Mouse (Mus musculus): ENCODE measurements around the gene Tamm41.
A peak's percentile ranks its signal among the peaks of the same experiment; 100 is the strongest.

The Tamm41 gene

DNA sequence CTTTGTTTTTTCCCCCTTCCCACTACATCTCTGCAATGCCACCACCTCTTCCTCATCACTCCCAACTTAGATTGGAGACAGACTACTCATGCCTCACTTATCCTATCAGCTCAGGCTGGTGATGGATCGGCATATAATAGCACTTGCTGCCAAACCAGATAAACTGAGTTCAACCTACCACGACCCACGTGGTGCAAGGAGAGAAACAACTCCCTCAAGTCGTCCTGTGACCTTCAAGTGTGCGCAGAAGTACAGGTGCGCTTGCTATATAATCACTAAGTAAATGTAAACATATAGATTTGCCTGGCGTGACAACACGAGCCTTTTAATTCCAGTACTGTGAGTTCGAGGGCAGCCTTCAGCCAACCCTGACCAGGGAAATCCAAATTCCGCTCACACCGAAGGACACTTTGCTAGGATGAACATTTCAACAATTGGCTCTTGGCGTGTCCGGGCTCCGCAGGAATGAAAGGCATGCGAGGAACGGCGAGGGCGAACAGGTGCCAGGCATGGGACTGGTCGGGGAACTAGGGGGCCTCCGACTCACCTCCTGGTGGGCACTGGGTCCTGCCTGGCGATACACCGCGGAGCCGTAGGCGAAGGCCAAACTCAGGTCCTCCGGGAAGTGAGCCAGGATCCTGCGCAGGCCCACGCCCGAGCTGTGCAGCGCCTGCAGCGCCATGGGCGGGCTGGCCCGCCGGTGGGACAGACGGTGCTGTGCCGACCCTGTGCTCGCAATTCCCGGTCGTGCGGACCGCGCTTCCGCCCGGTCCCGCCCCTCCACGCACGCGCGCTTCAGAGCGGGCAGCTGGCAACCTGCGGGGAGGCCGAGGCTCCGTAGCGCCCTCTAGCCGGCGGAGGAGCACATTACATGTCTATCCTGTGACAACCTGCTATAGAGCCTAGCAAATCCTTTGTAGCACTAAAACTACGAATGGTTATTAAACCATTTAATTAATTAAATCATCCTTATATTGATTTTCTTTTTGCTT, at the start of gene Tamm41:
TSS of gene Tamm41 (minus strand) at position 774 of the 992 bp plus-strand sequence.
- DNase-seq = peak; percentile 88

DNA sequence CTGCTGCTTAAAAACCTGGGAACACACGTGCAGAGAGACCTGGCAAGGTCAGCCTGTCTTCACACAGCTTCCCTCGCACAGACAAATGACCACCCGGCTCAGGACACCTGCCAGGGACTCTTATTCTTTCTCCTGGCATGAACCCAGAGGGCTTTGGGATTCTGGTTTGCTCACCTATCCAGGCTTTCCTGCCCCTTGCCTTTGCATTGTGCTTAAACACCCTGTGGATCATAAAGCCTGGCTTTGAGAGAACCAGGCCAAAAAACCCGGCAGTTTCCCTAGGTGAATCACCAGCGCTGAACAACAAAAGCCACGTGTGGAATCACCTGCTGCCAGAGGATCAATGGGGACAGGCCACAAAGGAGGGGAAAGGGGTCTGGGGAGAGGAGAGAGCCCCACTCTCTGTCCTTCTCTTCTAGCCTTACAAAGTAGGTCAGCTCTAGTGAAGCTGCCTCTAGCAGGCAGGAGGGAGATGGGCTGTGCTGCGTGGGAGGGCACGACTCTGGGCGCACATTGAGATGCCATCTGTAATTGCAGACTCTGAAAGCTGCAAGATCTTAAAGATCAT, 47.7 kb upstream of the Tamm41 start:
- DNase-seq = peak; percentile 90

DNA sequence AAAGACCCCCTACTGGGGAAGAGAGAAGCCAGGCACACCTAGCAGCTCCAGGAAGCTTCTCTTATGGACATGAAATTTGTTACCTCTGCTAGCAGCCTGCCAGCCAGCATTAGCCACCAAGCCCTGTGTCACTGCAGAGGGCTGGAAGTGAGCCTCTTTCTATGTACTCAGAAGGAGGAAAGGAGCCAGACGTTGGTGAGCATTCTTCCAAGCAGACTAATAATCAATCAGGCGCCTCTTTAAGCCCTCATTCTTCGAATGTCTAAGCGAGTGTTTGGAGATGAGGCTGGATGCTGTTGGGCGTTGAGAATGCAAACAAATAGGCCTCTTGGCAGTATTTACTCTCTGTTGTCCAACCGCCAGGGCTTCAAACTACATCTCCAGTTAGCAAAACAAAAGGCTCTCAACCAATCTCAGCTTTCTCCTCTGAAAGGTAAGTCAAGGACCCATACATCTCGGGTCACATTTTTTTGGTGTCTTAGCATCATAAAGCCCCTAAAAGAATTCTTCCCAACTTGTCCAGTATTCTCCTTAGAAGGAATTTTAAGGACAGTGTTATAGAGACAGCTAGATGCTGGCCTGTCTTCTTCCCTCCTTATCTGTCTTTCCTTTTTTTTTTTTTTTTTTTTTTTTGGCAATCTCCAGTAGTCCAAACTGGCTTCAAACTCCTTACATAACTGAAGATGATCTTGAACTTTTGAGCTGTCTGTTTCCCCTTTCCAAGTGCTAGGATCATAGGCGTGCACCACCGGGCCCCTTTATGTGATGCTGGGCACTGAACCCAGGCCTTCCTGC, 39.3 kb upstream of the Tamm41 start:
- no peak for DNase-seq

DNA sequence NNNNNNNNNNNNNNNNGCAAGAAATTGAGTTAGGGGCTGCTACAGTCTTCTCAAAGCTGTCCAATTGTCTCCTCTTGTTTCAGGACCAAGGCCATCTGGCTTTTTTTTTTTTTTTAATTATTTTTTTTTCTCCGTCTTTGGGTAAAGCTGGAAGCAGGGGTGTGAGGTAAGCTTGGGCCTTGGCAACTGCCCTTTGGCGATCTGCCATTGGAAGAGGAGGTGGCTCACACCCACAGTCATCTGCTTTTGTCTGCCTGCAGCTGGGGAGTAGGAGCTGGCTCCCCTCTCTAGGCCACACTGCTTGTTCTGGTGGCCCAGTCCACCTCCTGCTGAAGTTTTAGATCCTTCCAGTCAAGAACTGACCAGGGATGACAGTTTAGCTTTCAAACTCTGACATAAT, 34.3 kb upstream of the Tamm41 start:
- DNase-seq = peak; percentile 66

DNA sequence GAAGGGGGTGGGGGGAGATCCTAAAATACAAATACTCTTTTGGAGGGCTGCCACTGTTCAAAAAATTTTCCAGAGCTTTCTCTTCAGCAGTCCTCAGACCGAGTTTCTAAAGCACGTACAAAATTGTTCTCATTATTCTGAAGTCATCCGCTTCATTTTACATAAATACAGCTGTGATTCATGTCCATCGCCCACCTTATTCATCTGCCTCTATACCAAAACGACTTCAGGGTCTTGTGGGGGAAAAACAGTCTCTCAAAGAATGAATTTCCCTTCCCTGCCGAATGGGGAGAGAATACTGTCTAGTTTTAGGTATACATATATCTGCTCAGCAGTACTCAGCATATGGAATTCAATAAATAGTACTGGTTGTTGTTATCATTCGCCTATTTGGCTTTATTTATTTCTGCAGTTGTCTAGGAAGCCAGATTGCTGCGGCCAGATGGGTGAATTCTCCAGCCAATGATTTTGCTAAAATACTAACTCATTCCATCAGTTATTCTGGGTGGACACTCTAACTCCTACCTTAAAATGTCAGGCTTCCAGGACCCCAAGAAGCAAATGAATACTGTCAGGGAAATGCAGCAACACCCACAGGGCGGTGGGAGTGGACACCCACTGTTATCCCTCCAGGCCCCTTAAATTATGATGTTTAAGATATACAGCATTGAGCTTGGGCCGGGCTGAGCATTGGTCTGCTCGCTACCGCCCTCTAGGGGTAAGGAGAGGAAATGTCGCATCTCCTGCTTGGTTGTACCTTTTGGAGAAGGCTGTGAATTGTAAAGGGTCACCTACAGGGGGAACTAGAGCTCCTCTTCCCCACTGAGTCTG, 27.9 kb upstream of the Tamm41 start:
- peak; percentile 47 for DNase-seq

DNA sequence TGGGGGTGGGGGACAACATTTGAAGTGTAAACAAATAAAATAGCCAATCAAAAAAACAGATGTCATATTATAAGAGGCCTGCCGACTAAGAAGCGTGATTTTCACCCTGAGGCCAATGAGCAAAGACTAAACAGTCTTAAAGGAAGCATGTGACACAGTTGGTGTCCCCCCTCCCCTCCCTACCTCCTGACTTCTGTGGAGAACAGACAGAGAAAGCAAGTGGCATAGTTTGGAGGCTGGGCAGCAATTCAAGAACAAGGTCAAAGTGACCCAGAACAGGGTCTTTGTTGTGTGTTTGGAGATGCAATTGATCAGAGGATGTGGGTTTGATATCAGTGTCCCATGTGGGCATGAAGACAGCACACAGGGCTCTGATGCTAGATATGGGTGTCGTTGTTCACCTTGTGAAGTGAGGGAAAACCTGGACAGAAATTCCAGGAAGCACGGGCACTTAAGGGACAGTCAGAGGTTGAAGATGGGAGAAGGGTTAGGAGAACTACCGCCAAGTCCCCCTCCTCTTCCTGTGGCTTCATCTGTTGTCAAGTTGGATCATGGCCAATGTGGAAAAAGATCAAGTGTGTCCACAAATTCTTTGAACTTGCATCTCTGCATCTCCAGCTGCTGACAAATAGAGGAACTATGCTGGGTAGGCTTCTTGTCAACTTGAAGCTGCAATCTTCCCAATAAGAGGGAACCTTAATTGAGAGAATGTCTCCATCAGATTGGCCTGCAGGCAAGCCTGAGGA, 25.1 kb upstream of the Tamm41 start:
- no peak for DNase-seq

DNA sequence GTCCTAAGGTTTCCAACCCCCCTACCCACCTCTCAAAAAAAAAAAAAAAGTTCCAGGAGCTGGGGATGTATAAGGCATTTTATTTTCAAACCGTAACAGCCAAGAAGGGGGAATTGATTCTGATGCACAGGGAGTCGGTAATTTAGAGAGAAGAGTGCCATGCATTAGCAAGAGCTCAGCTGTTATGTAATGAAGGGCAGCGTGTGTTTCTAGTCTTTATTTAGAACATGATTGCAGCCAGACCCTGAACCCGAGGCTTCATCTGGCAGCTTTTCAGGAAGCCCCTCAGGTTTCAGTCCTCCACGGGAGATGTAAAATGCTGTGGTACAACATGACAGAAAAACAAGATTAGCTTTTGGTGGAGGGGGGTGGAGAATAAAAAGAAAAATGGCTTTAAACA, 21.6 kb upstream of the Tamm41 start:
- DNase-seq = no peak

DNA sequence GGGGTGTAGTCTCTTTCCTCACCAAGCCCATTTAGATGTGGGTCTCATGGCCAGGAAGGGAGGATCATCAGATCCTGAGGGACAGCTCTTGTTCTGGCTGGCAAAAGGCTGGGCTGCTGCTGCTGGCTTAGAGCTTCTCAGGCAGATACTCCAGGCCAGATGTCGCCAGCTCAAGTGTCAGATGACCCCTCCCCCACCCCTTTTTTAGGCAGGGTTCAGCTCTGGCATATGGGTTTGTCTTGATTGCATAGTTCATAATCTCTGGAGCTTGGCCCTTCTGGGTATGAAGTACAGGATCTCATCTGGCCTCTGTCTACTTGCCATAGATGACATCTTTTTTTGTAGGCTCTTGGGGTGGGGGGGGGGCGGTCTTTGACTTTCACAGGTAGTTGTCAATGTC, 19.0 kb upstream of the Tamm41 start:
- DNase-seq = no peak

DNA sequence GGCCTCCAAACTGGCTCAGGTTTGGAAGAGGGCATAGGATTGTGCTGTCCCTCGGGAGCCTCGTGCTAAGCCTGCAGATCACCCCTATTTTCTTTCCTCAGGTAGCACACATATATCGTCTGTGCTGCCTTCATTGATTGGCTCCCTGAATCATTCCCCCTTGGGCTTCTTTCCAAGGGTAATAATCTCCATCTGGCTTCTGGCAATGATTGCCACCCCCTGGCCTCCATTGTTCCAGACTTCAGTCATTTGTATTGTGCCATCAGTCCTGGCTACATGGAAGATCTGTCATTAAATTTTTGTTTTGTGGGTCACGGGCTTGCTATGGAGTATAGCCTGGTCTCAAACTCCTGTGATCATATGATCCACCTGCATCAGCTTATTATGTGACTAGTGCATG, 17.8 kb upstream of the Tamm41 start:
- no peak for DNase-seq

DNA sequence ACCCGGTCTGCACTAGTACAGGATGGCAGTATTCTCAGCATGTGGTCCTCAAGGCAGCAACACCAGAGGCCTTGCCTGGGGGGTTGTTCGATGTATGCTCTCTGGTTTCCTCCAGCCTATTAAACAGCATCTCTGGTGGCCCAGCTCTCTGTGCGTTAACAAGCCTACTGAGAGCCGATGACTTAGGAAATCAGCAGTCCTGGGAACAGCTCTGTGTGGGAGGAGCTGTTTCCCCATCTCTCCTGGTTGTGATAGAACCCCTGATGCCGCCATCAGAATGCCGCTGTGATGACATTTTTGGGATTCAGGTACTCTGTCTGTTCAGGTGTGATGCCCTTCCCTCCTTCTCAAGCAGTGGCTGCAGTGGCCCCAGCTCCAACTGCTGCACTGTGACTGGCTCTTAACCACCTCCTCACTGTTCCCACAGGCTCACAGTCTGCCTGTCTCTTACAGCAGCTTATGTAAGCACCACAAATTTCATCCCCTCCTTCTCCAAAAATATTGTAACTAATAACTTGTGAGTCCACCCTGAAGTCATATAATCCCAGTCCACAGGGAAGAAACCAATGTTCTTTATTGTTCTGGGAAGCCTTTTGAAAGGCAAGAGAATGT, 14.0 kb upstream of the Tamm41 start:
- peak; percentile 30 for DNase-seq

DNA sequence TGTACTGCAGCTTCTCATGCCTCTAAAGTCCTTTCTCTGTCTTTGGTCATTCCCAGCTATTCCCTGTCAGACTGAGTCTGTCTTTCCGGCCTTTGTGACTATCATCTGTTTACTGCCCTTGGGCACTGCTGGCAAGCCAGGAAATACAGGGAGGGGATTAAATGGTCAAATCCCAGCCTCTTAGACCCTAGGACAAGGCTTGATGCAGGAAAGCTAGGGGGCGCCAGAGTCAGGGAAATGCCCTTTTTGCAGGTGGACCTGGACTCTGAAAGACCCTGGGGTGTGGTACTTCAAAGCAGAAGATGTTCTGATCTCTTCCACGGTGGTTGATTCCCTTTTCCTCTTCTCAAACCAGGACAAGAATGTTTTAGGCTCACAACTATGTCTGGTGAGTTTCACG, 11.3 kb upstream of the Tamm41 start:
- peak; percentile 41 for DNase-seq

DNA sequence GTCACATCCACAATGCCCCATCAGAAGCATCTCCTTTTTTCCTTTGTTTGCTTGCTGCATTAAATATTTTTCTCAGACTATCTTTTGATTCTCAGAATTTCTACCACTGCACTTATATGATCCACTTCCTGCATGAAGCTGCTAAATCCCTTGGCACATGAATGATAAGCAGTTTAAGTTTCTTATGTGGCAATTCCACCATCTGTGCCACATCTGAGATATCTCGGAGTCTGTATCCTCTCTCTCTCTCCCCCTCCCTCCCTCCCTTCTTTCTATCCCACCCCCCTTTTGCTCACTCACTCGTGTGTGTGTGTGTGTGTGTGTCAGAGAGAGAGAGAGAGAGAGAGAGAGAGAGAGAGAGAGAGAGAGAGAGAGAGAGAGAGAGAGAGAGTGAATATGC, 10.1 kb upstream of the Tamm41 start:
- DNase-seq = no peak

DNA sequence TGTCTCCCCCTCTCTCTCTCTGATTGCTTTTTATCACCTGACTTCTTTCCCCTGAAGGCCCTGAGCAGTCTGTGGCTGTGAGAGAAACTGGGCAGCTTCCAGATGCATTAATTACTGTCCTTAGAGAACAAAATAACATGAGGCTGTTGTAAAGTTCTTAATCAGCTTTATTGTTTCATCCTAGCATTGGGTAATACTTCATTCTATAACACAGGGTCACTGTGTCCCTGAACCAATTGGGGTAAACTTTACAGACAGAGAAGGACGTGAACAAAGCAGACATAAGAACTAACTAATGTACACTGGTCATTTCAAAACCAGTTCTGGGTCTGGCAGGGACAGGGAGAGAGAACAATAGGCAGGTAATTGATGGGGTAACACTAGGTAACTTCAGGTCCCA, 8.4 kb upstream of the Tamm41 start:
- no peak for DNase-seq

DNA sequence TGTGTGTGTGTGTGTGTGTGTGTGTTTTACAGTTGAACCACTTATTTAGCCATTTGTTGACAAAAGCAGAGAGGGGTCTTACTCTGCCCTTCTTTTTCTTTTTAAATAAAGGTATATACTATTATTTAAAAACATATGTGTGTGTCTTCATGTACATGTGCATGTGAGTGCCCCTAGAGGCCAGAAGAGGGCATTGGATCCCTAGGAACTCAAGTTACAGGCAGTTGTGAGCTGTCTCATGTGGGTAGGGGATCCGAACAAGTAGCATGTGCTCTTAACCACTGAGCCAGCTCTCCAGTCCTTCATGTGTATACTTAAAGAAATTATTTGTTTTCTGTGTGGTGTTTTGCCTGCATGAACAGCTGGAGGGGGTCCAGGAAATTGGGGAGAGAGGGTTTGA, 7.0 kb upstream of the Tamm41 start:
- no peak for DNase-seq

DNA sequence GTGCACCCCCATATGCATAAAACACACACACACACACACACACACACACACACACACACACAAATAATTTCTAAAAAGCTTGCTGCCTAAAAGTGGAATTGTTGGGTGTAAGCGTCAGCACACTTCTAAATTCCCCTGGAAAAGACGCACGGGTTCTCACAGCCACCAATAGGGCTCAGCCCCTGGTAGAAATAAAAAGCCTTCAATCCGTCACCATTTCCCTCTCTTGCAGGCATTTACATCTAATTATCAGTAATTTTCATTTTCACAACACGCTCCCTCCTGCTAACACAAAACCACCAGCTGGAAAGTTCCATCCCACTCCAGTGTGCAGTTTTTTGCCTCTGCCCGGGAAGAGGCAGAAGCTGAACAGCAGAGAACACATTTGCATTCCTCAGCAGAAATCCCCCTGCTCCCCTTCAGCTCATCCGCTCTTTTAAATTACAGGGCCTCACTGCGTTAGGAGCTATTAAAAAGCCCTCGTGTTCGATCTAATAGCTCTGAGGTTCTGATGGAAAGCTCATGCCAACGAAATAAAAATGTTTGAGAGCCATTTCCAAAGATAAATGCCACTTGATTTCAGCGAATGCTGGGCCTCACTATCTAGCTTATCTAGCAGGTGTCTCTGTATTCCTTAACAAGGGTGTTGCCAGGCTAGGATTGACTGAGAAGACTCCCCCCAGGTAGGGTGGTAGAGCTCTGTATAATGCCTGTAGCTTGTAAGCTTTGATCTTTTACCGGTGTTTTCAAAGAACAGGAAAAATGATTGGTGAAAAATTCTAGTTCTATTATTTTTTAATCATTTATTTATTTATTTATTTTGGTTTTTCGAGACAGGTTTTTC, 6.2 kb upstream of the Tamm41 start:
- DNase-seq = peak; percentile 57

DNA sequence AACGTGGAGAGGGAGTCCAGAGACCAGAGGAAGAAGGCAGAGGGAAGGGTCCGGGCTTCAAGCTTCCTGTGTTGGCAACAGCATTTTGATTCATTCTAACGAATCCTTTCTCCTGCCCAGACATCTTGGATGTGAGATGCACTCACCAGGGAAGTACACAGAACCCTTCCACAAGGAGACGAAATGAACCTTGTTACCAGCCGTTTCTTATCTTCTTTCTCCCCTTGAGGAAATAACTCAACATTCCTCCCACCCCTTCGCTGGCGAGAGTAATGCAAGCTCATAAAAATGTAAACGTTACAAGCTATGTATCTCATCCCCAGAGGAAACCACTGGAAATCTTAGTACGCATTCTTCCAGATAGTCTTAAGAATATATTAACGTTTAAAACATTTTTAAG, 4.9 kb upstream of the Tamm41 start:
- no peak for DNase-seq

DNA sequence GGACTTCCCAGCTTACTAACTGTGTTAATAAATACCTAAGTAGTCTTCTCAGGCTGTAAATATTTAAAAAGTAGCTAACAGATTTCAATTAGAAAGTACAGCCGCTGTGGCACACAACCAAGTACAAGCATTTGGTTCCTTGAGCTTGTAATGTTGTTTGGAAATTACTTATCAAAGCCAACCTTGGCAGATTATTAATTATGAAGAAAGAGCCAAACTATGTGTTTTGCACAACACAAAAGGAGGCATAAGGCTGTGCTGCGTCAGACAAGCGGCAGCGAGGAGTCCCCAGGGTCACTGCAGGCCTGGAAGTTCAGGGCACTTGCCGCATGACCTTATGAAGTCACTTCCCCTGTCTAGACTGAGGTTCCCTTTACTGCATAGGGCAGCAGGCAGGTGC, 4.2 kb downstream of the Tamm41 start:
- DNase-seq = no peak

DNA sequence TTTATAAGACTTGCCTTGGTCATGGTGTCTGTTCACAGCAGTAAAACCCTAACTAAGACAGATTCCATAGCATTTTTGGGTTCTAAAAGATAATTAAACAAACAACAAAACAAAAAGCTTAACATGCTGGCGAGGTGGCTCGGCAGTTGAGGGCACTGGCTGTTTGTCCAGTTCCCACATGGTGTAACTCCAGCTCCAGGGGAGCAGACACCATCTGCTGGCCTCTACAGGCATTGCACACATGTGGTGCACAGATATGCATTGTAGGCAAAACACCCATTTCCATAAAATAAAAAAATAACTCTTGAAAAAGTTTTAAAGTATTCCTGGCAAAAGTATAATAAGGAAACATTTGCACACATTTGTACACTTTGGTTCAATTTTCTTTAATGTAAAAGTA, 7.6 kb downstream of the Tamm41 start:
- no peak for DNase-seq

DNA sequence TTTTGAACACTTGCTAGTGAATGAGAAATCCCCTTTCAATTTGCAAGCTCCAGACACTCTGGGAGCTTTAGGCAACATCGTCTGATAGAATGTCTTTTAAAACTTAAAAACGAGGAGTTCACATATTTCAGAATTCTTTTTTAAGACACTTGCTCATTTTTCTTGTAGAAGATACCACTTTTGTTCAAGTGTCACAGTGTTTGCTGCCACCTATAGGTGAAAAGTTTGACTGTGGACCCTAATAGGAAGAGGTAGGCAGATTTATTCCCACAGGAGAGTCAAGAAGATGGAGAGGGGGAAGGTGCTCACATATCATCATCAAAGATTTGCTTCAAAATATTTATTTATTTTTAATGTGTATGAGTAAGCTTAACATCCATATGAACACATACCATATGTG, 8.4 kb downstream of the Tamm41 start:
- peak; percentile 55 for DNase-seq

DNA sequence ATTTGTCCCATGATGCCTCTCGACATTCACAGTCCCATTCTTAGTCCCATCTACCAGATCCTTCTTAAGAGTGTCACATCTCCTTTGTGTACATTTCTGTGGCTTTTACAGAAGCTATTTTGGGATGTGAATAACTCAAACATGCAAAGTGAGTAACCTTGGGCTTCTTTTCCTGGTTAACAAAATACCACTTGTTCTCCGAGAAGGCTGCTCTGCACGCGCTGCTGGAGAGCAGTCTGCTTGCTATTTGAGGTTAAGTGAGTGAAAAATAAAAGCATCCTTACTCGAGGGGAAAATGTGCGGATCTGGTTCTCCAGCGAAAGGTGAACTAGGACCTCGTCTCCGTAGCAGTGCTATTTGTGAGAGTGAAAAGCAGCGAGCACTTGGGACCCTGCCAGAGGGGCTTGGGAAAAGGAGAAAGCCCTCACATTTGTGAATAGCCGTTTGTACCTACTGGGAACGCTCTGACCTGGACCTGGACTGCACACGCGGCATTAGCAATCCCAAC, 10.1 kb downstream of the Tamm41 start:
- no peak for DNase-seq
